ENCODE assay signal across 22 mouse cellular contexts in genomic region chr13:70547457-70547856, GRCm38 (mm10).
DNase-seq lines count a peak whose midpoint lies in the region; ATAC-seq and TF ChIP-seq lines count a peak whose summit lies in the region.
"Had no signal": no experiment of that assay in that cellular context is flagged by ENCODE, and none has a peak within 500 bp of the region (broad histone marks: within the 10 kb centered on the region; RNA-seq: fewer than 3 reads in every experiment).

No protein-coding gene starts in this region.

- TF ChIP-seq CTCF in forebrain, postnatal 0 days (IDR thresholded peaks at IDR 0.05; ENCODE audit: low read depth), result no peak
- no peak for TF ChIP-seq CTCF in hindbrain, postnatal 0 days (IDR thresholded peaks at IDR 0.05; ENCODE audit: low read depth)
- no peak for TF ChIP-seq CTCF in midbrain, postnatal 0 days (IDR thresholded peaks at IDR 0.05)

- H3K9ac ChIP-seq in forebrain, embryonic 11.5 days (ENCODE audit: low read length), result no peak overlapping the region
- no peak overlapping the region for H3K9ac ChIP-seq in forebrain, postnatal 0 days
- H3K9ac ChIP-seq in midbrain, embryonic 11.5 days (ENCODE audit: low read length), result no peak overlapping the region
- no peak overlapping the region for H3K9ac ChIP-seq in hindbrain, postnatal 0 days (replicated peaks; ENCODE audit: low read length)
- H3K9ac ChIP-seq in midbrain, postnatal 0 days (replicated peaks; ENCODE audit: low read length, poor library complexity, severe bottlenecking), result no peak overlapping the region
- H3K9ac ChIP-seq: kidney, embryonic 15.5 days; limb, embryonic 13.5 days; liver, embryonic 13.5 days had no signal

- H3K4me2 ChIP-seq in forebrain, embryonic 11.5 days (ENCODE audit: low read depth, low read length, severe bottlenecking), result no peak overlapping the region
- no peak overlapping the region for H3K4me2 ChIP-seq in forebrain, postnatal 0 days (ENCODE audit: low read depth)
- H3K4me2 ChIP-seq in midbrain, embryonic 11.5 days, result no peak overlapping the region
- H3K4me2 ChIP-seq in hindbrain, postnatal 0 days (ENCODE audit: low read depth, low read length), result no peak overlapping the region
- H3K4me2 ChIP-seq in midbrain, postnatal 0 days (ENCODE audit: low read depth, low read length, poor library complexity, severe bottlenecking), result no peak overlapping the region
- H3K4me2 ChIP-seq: heart, embryonic 11.5 days; kidney, embryonic 15.5 days; limb, embryonic 13.5 days; liver, embryonic 13.5 days had no signal

- no peaks in the 10 kb centered on the region for H3K27me3 ChIP-seq in forebrain, embryonic 11.5 days (ENCODE audit: control insufficient read depth, insufficient read depth, low read length)
- no peaks in the 10 kb centered on the region for H3K27me3 ChIP-seq in forebrain, postnatal 0 days (ENCODE audit: insufficient read depth, low read length)
- no peaks in the 10 kb centered on the region for H3K27me3 ChIP-seq in midbrain, embryonic 11.5 days (ENCODE audit: control insufficient read depth, insufficient read depth, low read length)
- no peaks in the 10 kb centered on the region; the same call in 1 of the 2 replicates for H3K27me3 ChIP-seq in midbrain, embryonic 10.5 days (ENCODE audit: low read depth, poor library complexity, severe bottlenecking)
- no peaks in the 10 kb centered on the region for H3K27me3 ChIP-seq in hindbrain, postnatal 0 days (ENCODE audit: insufficient read depth, low read length)
- no peaks in the 10 kb centered on the region for H3K27me3 ChIP-seq in midbrain, postnatal 0 days (ENCODE audit: insufficient read depth, low read length)
- H3K27me3 ChIP-seq: kidney, embryonic 15.5 days; limb, embryonic 13.5 days; liver, embryonic 13.5 days had no signal

- WGBS in forebrain, embryonic 11.5 days, result 21% methylated on average over 3 of the region's 3 CpGs
- 19% methylated on average over 3 of the region's 3 CpGs for WGBS in forebrain, postnatal 0 days
- WGBS in midbrain, embryonic 11.5 days, result 31% methylated on average over 3 of the region's 3 CpGs
- WGBS in midbrain, embryonic 10.5 days, result 48% methylated on average over 3 of the region's 3 CpGs
- WGBS in hindbrain, postnatal 0 days, result 29% methylated on average over 3 of the region's 3 CpGs
- 23% methylated on average over 3 of the region's 3 CpGs for whole genome bisulfite sequencing in midbrain, postnatal 0 days

- no peak overlapping the region for H3K27ac ChIP-seq in forebrain, embryonic 11.5 days (ENCODE audit: low read depth, low read length)
- H3K27ac ChIP-seq in forebrain, postnatal 0 days (ENCODE audit: low read depth, low read length), result no peak overlapping the region
- H3K27ac ChIP-seq in midbrain, embryonic 11.5 days (ENCODE audit: low read depth, low read length), result no peak overlapping the region; the same call in 1 of the 2 replicates
- H3K27ac ChIP-seq in midbrain, embryonic 10.5 days (replicated peaks), result no peak overlapping the region
- no peak overlapping the region for H3K27ac ChIP-seq in hindbrain, postnatal 0 days
- H3K27ac ChIP-seq in midbrain, postnatal 0 days (ENCODE audit: low read depth, low read length), result no peak overlapping the region
- H3K27ac ChIP-seq: embryonic facial prominence, embryonic 10.5 days; kidney, embryonic 15.5 days; limb, embryonic 13.5 days; liver, embryonic 13.5 days had no signal

- H3K4me1 ChIP-seq in forebrain, embryonic 11.5 days (replicated peaks; ENCODE audit: control insufficient read depth, insufficient read depth, low read length), result peaks cover 3% of the 10 kb centered on the region
- no peaks in the 10 kb centered on the region for H3K4me1 ChIP-seq in forebrain, postnatal 0 days (ENCODE audit: insufficient read depth)
- peaks cover 5% of the 10 kb centered on the region for H3K4me1 ChIP-seq in midbrain, embryonic 11.5 days (ENCODE audit: control insufficient read depth, insufficient read depth, low read length)
- H3K4me1 ChIP-seq in midbrain, embryonic 10.5 days, result peaks cover 11% of the 10 kb centered on the region
- H3K4me1 ChIP-seq in hindbrain, postnatal 0 days (ENCODE audit: insufficient read depth, low read length), result no peaks in the 10 kb centered on the region
- H3K4me1 ChIP-seq in midbrain, postnatal 0 days (ENCODE audit: insufficient read depth, low read length), result no peaks in the 10 kb centered on the region
- H3K4me1 ChIP-seq: limb, embryonic 13.5 days; liver, embryonic 13.5 days had no signal

- H3K36me3 ChIP-seq in forebrain, embryonic 11.5 days (ENCODE audit: control insufficient read depth, insufficient read depth, low read length), result no peaks in the 10 kb centered on the region
- no peaks in the 10 kb centered on the region for H3K36me3 ChIP-seq in forebrain, postnatal 0 days (ENCODE audit: insufficient read depth)
- no peaks in the 10 kb centered on the region for H3K36me3 ChIP-seq in midbrain, embryonic 11.5 days (ENCODE audit: control insufficient read depth, insufficient read depth, low read length)
- no peaks in the 10 kb centered on the region for H3K36me3 ChIP-seq in midbrain, embryonic 10.5 days
- H3K36me3 ChIP-seq in hindbrain, postnatal 0 days (ENCODE audit: insufficient read depth, low read length), result no peaks in the 10 kb centered on the region
- no peaks in the 10 kb centered on the region for H3K36me3 ChIP-seq in midbrain, postnatal 0 days (ENCODE audit: insufficient read depth, low read length)
- H3K36me3 ChIP-seq: embryonic facial prominence, embryonic 10.5 days; kidney, embryonic 15.5 days; limb, embryonic 13.5 days; liver, embryonic 13.5 days had no signal

- H3K9me3 ChIP-seq in forebrain, embryonic 11.5 days (ENCODE audit: control insufficient read depth, low read length), result no peaks in the 10 kb centered on the region
- no peaks in the 10 kb centered on the region for H3K9me3 ChIP-seq in forebrain, postnatal 0 days (ENCODE audit: low read length)
- no peaks in the 10 kb centered on the region for H3K9me3 ChIP-seq in midbrain, embryonic 11.5 days (ENCODE audit: control insufficient read depth, low read length)
- no peaks in the 10 kb centered on the region for H3K9me3 ChIP-seq in midbrain, embryonic 10.5 days (replicated peaks)
- H3K9me3 ChIP-seq in hindbrain, postnatal 0 days (ENCODE audit: low read length), result no peaks in the 10 kb centered on the region
- H3K9me3 ChIP-seq in midbrain, postnatal 0 days (ENCODE audit: low read length), result no peaks in the 10 kb centered on the region
- H3K9me3 ChIP-seq: embryonic facial prominence, embryonic 10.5 days; kidney, embryonic 15.5 days; limb, embryonic 13.5 days; liver, embryonic 13.5 days had no signal

- no peak for DNase-seq in forebrain, embryonic 11.5 days (ENCODE audit: low spot score)
- no peak for DNase-seq in forebrain, postnatal 0 days
- no peak for DNase-seq in midbrain, embryonic 11.5 days (ENCODE audit: low spot score, missing footprints)
- DNase-seq in midbrain, embryonic 10.5 days (ENCODE audit: low spot score), result no peak
- no peak for DNase-seq in hindbrain, postnatal 0 days (ENCODE audit: low spot score)
- DNase-seq in midbrain, postnatal 0 days (ENCODE audit: low spot score), result no peak
- no peak for DNase-seq in cerebellum, postnatal 36 days
- DNase-seq in adrenal gland, adult 8-10 months, result no peak
- DNase-seq: adrenal gland, postnatal 36 days; cerebellum, adult 9-11 months; kidney, adult 11 months; kidney, postnatal 36 days; liver, embryonic 13.5 days; lung, adult 2 months; lung, postnatal 14 days; right cerebral cortex, postnatal 14 days; spleen, adult 18-20 months; thymus, postnatal 14 days had no signal

- H3K4me3 ChIP-seq in forebrain, embryonic 11.5 days (ENCODE audit: low read depth, low read length), result no peak overlapping the region
- no peak overlapping the region for H3K4me3 ChIP-seq in forebrain, postnatal 0 days (ENCODE audit: low read depth, low read length)
- no peak overlapping the region for H3K4me3 ChIP-seq in midbrain, embryonic 11.5 days (ENCODE audit: low read depth, low read length)
- no peak overlapping the region for H3K4me3 ChIP-seq in midbrain, embryonic 10.5 days
- no peak overlapping the region for H3K4me3 ChIP-seq in hindbrain, postnatal 0 days (ENCODE audit: low read length)
- H3K4me3 ChIP-seq in midbrain, postnatal 0 days (ENCODE audit: low read depth, low read length), result no peak overlapping the region
- H3K4me3 ChIP-seq: embryonic facial prominence, embryonic 10.5 days; kidney, embryonic 15.5 days; limb, embryonic 13.5 days; liver, embryonic 13.5 days had no signal

- ATAC-seq in forebrain, embryonic 11.5 days (replicated peaks; ENCODE audit: low FRiP score), result 0 out of 2 replicates have a peak, but pooled peaks have one; percentile 27
- no peak for ATAC-seq in forebrain, postnatal 0 days
- ATAC-seq in midbrain, embryonic 11.5 days (ENCODE audit: low FRiP score), result peak; percentile 61; the same call in 1 of the 2 replicates
- ATAC-seq in hindbrain, postnatal 0 days, result 0 out of 2 replicates have a peak, but pooled peaks have one; percentile 18
- ATAC-seq in midbrain, postnatal 0 days (ENCODE audit: low FRiP score), result peak; percentile 44; the same call in 1 of the 2 replicates
